Mouse (Mus musculus): ENCODE measurements around the gene Nrd1.
A peak's percentile ranks its signal among the peaks of the same experiment; 100 is the strongest.

Gene Nrd1

DNA sequence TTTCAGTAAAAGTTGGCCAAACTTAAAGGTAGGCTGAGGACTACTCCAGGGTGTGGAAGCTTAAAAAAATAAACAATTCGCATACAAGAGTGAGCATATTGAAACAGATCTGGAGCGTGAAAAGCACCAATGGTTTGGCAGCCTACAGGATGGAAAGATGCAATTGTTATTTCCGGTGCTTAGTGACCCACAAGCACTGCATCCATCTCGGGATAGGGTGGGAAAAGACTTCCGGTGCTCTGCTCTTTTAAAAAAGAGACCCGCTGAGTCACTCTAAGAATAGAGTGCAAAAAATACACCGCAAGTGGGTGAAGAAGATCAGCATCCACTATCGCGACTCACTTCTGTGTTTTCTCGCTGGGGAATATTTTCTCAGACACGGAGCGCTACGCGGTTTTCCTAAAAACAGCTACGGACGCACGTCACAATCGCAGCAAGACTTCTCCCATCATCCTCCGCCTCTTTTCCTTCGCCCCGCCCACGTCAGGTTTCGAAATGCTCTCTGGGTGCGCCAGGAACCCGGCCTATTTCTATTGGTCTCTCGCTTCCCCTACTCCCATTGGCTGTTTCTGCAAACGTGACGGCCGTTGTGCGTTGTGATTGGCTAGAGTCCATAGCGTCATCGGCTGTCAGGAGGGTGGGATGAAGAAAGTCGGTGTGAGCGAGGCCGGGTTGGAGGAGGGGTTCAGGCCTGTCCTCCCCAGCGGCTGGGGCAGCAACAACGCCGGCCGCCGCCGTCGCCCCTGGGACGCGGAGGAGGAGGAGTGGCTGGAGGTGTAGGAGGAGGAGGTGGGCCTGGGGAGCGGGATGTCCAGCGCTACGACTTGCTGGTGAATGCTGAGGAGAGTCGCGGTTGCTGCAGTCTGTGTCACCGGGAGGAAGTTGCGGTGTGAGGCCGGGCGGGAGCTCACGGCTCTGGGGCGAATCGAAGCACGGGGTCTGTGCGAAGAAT, at the start of gene Nrd1:
Gene Nrd1, plus strand, starts transcription at position 657 of the 952 bp plus-strand sequence.
- peak; percentile 99 for DNase-seq (ENCODE audit: low read depth, low spot score)

GRCm38 (mm10) chr4:108951663-108952062, 48.8 kb upstream of the Nrd1 start:
- DNase-seq (ENCODE audit: low read depth, low spot score), result no peak

DNA sequence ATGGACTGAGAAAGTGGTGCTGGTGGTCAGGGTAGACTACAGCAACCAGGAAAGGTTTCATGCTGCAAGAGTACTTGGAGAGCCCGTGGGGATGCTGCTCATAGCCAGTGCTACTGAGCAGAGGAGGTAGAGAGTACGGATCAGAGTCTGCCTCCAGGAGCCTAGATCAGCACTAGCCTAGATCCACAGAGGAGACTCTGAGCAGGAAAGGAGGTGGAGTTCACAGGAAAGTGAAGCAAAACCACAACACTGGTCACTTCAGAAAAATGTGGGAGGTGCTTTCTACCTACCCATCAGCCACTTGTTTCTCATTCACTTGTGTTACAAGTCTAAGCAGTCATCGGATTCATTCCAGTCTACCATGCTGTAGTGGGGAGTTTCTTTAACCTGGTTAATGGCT, 40.8 kb upstream of the Nrd1 start:
- no peak for DNase-seq (ENCODE audit: low read depth, low spot score)

DNA sequence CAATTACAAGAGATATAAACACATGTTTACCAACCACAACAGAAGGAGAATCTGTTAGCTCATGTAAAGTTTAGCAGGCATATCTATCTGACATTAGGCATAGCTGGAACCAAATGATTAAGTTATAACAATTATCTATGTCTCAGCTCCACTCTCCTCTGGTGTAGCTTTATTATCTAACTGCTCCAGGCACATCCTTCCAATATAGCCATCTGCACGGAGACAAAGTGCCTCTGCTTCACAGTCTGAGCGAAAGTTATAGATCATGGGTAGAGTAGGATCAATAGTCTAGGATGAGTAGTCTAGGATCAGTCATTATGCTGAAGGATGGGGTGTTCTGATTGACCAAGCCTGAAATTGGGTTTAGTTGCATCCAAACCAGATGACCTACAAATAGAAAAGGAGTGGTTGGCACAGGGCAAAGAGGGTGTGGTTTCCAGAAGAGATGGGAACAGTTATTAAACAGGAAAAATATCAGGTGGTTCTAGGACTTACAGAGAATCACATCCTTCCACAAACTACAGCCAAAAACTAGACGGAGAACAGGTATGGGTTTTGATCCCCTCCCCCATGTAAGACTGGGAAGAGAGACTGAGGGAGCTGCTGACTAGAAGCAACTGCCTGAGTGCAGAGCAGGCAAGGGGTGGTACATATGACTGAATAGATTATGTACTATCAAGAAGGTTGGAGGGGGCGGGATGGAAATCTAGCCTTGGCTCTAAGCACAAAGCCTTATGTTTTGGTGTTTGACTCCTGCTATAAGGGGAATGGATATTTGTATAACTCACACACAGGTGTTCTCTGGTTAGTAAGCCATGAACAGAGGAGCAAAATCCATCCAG, 39.6 kb upstream of the Nrd1 start:
- DNase-seq (ENCODE audit: low read depth, low spot score), result no peak

- no peak for DNase-seq (ENCODE audit: low read depth, low spot score)
Measured at GRCm38 (mm10) chr4:108963017-108963416, 37.4 kb upstream of the Nrd1 start.

GRCm38 (mm10) chr4:108969517-108969916, 30.9 kb upstream of the Nrd1 start:
- no peak for DNase-seq (ENCODE audit: low read depth, low spot score)

DNA sequence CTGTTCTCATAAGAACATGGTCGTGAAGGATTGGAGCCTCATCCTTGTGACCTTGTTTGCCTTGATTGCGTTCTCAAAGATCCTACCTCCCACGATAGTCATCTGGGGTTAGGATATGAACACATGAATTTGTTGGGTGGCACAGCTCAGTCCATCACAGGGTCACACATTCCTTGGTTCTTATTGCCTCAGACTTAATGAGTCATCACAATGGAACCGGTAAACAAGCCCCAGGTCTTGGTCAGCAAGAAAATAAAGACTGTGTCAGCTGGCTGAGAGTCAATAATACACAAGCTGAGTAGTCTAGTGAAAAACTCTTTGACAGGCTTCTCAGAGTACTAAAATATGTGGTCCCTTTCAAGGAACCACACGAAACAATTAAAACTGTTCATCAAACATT, 29.4 kb upstream of the Nrd1 start:
- no peak for DNase-seq (ENCODE audit: low read depth, low spot score)

DNA sequence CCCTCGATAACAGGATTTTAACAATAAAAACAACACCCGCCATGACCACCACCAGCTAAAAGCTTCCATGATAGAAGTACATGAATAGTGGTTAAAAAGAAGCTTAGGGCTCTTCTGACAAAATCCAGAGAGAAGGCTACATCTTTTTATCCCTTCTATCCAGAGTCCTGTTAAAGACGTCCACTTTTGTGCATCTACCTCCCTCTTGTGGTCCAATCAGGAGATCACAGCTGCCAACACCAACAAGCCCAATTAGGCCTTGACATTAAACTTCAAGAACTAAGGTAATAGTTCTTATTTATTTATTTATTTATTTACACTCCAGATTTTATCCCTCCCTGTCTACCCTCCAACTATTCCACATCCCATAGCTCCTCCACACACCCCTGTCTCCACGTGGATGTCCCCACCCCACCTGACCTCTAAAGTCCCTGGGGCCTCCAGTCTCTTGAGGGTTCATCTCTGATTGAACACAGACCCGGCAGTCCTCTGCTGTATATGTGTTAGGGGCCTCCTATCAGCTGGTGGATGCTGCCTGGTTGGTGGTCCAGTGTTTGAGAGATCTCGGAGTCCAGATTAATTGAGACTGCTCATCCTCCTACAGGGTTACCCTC, 23.9 kb upstream of the Nrd1 start:
- peak; percentile 54 for DNase-seq (ENCODE audit: low read depth, low spot score)

DNA sequence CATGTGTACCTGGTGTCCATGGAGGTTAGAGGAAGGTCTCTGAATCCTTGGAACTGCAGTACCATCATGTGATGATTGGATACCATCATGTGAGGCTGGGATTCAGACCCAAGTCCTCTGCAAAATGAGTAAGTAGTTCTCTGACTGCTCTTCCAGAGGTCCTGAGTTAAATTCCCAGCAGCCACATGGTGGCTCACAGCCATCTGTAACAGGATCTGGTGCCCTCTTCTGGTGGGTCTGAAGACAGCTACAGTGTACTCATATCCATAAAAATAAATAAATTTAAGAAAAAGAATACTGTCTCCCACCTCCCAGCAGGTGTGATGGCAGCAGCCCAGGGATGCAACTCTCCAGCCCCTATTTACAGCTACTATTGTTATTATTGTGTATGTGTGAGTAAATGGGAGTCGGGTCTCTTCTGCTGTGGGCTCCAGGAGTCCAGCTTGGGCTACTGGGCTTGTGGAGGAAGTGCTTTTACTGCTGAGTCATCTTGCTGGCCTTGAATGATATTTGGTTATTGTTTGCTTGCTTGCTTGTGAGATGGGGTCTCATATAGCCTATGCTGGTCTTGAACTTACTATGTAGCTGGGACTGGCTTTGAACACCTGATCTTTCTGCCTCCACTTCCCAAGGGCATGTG, 13.5 kb upstream of the Nrd1 start:
- no peak for DNase-seq (ENCODE audit: low read depth, low spot score)

DNA sequence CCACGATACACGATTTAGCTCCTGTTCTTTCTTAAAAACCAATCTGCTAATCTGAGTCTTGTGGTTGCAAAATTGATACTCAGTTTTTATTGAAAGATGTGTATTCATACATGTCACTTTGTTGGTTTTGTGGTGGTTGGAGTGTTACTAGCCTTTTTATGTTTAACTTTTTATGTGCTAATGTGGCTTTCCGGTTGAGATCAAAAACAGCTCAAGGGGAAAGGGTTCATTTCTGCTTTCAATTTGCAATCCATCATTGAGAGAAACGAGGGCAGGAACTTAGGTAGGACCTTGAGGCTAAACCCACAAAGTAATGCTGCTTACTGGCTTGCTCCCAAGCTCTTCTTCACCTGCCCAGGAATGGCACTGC, 13.0 kb upstream of the Nrd1 start:
- DNase-seq (ENCODE audit: low read depth, low spot score), result no peak

DNA sequence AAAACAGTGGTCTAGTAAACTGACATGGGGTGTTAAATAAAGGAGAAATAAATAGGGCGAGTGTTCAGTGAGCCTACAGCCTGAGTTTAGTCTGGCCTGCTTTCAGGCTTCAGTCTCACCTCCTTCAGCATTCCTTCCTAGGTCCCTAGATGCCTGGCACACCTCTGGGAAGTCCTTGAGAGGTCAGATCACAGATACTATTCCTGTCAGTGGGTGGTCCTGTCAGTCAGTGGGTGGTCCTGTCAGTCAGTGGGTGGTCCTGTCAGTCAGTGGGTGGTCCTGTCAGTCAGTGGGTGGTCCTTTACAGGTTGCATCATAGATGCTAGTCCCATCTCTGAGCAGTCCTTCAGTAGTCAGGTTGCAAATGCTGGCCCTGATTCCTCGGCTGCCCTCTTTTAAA, 11.0 kb upstream of the Nrd1 start:
- no peak for DNase-seq (ENCODE audit: low read depth, low spot score)

DNA sequence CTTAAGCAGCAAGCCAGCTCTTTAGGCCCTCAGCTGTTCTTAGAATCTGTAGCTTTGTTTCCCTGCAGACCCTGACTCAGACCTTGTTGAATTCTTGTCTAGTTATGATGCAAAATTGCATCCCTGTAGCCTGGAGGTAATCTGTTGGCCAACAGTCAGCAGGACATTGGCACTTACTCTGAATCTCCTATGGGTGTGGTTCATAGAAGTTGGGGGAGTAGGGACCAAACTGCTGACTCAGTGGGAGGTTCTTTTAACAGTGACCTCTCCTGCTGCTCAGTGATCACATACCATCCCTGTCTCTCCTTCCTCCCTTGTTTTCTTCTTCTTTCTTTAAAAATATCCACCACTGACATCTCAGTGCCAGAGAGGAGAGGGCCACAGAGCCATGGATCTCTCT, 10.4 kb upstream of the Nrd1 start:
- DNase-seq (ENCODE audit: low read depth, low spot score), result no peak

GRCm38 (mm10) chr4:108990571-108990970, 9.9 kb upstream of the Nrd1 start:
- DNase-seq (ENCODE audit: low read depth, low spot score), result no peak

DNA sequence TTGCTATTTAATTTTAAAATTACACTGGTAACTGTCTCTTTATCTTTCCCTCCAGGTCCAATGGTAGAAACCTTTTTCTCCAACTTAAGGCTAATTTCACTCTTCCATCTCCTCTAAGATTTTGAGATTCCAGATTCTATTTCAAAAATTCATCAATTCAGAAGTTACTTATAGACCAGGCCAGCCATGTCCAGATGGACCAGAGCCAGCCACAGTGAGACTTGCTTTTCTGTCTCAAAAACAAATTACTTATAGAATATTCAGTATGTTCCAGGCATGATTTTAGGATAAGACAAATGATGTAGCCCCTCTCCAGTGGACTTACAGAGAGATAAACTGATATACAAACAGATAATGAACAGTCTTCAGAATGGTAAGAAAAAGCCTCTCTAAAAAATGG, 8.6 kb upstream of the Nrd1 start:
- no peak for DNase-seq (ENCODE audit: low read depth, low spot score)

DNA sequence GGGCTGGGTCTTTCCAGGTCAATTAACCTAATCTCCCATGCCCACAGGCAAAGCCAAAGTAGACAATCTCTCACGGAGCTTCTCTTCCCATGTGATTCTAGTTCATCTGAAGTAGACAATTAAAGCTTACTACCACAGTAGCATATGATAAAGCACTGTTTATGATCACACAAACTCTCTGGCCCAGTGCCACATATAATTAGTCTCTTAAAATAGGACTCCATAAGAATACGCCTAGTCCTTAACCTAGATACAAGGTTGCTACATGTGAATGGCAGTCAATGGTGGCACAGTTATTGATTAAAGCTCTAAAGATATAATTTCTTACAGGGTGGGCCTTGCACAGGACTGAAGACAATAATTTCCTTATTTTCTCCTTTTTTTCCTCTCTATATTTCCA, 7.5 kb upstream of the Nrd1 start:
- peak; percentile 28 for DNase-seq (ENCODE audit: low read depth, low spot score)

DNA sequence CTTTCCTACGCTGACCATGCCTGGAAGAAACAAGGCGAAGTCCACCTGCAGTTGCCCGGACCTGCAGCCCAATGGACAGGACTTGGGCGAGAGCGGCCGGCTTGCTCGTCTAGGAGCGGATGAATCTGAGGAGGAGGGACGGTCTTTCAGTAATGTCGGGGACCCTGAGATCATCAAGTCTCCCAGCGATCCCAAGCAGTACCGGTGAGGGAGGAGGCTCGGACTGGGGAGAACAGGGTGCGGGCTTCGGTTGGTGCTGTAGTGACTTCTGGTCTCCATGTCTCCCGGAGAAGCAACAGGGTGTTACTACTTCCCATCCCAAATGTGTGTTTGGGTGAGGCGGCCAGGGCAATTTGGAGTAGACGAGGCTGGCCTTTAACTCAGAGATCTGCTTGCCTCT, 506 bp downstream of the Nrd1 start:
- no peak for DNase-seq (ENCODE audit: low read depth, low spot score)

DNA sequence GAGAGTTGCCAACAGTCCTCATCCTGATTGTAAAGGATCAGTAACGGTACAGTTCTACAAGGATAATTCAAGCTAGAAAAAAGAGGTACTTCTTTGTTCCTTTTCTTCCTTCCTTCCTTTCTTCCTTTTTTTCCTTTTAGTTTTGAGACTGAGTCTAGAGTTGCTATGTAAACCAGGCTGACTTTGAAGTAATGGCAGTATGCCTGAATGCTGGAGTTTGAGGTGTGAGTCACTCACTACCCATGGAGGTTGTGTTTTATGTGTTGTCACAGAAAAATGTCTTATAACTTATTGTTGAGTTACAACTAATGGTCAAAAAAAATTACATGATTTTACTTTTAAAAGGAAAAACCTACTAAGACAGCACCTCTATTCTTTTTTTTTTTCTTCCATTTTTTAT, 7.6 kb downstream of the Nrd1 start:
- no peak for DNase-seq (ENCODE audit: low read depth, low spot score)

GRCm38 (mm10) chr4:109014091-109014490, 13.6 kb downstream of the Nrd1 start:
- no peak for DNase-seq (ENCODE audit: low read depth, low spot score)

DNA sequence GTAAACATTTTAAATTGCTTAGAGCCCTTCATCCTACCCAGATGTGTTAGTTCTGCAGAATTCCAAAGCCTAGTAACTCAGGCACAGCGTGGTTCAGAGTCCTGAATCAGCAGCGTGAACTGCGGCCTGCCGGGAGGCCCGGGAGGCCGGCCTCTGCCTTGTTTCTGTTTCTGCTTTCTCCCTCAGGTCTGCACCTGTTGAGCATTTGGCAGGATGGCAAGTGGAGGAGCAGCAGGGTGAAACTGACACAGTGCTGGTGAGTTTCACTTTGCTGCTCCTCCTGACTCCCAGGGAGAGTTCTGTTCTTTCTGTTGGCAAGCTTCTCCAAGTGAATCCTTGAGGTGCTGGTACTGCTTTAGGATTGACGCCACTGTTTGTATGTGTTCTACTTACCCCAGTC, 17.0 kb downstream of the Nrd1 start:
- DNase-seq (ENCODE audit: low read depth, low spot score), result no peak

- no peak for DNase-seq (ENCODE audit: low read depth, low spot score)
Measured at GRCm38 (mm10) chr4:109019301-109019700, 18.8 kb downstream of the Nrd1 start.

DNA sequence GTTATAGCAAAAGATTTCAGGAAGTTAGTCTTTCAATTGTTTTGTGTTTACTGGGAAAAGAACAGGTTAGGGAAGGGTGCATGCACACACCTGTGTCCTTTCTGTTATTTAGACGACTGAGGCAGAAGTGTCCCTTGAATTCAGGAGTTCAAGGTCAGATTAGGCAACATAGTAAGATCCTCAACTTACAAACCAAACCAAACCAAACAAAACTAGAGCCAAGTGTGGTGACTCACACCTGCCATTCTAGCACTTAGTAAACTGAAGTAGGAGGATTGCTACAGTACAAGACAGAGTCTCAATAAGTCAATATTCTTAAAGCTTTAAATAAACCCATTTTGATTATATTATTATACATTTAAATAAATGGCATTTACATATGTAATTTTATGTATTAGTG, 21.5 kb downstream of the Nrd1 start:
- no peak for DNase-seq (ENCODE audit: low read depth, low spot score)

GRCm38 (mm10) chr4:109025061-109025460, 24.6 kb downstream of the Nrd1 start:
- no peak for DNase-seq (ENCODE audit: low read depth, low spot score)

Data from retina, postnatal 7 days (tissue).